Mouse (Mus musculus): Measurements from ENCODE around the gene 9130019O22Rik. TPM values are rescaled to one million over a fixed set of nuclear protein-coding genes. Genes with fewer than 3 reads are reported as not detected.

9130019O22Rik gene
- 5.3 and 6.4 TPM in 2 replicates for polyA plus RNA-seq (2012; rRNA removed; ENCODE audit: low replicate concordance)

DNA sequence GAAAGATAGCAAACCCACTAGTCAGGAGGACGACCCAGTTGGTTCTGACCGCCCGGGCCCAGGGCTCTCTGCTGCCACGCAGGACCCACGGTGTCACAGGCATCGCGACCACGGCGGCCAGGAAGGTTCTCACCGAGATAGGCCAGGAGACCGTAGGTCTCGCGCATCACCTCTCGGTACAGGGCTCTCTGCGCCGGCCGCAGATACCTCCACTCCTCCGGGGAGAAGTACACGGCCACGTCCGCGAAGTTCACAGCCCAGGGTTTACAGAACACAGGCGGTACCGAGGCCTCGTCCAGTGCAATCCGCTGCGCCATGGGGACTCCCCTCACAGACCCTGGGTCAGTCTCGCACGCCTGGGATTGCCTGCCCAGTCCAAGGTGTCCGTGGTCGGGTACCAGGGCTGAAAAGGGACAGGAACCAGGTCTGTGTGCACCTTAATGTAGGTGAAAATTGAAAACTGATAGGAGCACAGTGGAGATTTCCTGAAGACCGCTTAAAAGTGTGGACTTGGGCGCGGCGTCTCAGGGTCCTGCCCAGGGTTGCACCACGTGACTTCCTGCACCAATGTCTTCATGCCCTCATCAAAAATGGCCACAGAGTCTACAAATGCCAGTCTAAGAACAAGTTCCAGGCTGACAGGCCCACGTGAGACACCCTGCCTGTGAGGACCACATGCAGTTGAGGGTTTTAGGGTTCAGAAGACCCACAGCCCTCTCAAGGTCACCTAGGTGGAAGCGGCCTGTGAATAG lies at the start of gene 9130019O22Rik:
Gene 9130019O22Rik (minus strand): TSS at position 526 of the 752 bp plus-strand sequence.

DNA sequence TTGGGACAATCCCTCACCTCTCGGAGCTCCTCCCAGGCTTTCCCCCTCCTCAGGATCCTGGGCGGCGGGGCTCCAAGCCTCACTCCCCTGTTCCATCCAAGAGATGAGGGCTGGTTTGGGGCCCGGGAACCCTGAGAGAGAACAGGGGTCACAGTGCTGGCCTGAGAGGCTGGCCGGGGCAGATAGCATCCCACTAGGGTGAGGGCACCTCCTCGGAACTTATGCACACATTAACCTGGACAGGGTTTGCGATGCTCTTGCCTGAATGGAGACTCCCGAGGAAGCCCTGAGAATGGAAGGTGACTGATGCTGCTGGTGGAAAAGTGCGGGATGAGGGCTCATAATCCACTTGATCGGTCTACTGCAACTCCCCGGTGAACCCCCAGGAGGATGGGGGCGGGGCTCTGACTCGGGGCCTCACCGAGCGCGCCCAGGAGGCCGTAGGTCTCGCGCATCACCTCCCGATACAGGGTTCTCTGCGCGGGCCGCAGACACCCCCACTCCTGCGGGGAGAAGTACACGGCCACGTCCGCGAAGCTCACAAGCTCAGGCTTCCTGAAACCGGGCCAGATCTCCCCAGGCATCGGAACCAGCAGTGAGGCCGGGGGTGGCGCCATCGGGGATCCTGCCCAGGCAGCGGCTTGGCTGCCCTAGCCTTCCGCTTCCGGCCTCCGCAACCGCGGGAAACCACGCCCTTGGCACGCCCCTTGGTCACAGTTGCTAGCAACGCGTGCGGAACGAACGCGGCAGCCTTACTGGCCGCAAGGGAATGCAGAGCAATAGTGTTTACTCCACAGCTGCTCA lies 34.6 kb upstream of the 9130019O22Rik start, which contains the start of gene Zfp688:
Gene Zfp688 (minus strand): TSS at position 681 of the 804 bp plus-strand sequence.

DNA sequence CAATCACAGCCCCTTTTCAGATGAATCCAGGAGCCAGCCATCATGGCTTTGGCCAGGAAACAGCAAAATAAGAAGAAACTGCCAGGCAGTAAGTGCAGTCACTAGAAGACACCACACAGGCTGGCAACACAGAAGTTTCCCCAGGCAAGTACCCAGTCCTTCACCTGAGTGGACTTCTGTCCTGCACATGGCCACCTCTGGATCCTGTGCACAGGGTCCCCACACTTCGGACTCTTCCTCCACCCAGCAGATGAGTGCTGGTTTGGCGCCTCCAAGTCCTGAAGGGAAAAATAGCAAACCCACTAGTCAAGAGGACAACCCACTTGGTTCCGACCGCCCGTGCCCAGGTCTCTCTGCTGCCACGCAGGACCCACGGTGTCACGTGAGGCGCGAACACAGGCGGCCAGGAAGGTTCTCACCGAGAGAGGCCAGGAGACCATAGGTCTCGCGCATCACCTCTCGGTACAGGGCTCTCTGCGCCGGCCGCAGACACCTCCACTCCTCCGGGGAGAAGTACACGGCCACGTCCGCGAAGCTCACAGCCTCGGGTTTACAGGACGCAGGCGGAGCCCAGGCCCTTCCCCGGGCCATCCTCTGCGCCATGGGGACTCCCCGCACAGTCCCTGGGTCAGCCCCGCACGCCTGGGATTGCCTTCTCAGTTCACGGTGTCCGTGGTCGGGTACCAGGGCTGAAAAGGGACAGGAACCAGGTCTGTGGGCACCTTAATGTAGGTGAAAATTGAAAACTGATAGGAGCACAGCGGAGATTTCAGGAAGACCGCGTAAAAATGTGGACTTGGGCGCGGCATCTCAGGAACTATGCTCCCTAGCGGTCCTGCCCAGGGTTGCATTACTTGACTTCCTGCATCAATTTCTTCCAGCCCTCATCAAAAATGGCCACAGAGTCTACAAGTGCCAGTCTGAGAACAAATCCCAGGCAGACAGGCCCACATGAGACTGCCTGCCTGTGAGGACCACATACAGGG lies 19.3 kb upstream of the 9130019O22Rik start, which contains the start of gene Zfp764:
Gene Zfp764 (minus strand): TSS at position 821 of the 986 bp plus-strand sequence.

GRCm38 (mm10) chr7:127393157-127393943 lies 6.4 kb upstream of the 9130019O22Rik start, which contains the start of gene E430018J23Rik:
TSS of gene E430018J23Rik (minus strand) at chr7:127393629.

GRCm38 (mm10) chr7:127375271-127376245 lies 11.4 kb downstream of the 9130019O22Rik start, which contains the start of gene Zfp747:
TSS of gene Zfp747 (minus strand) at chr7:127376050.

GRCm38 (mm10) chr7:127345512-127346325 lies 41.2 kb downstream of the 9130019O22Rik start, which contains the start of gene Zfp768:
TSS of gene Zfp768 (minus strand) at chr7:127345589.

Other genes starting within 250 kb of the 9130019O22Rik start
- 2.0 and 2.7 TPM in 2 replicates for gene Spn, start 249.3 kb downstream of the 9130019O22Rik start, polyA plus RNA-seq (2012; rRNA removed; ENCODE audit: low replicate concordance)
- 10.0 and 13.1 TPM in 2 replicates for gene Cd2bp2, start 191.1 kb downstream of the 9130019O22Rik start, polyA plus RNA-seq (2012; rRNA removed; ENCODE audit: low replicate concordance)
- gene Tbc1d10b, start 178.7 kb downstream of the 9130019O22Rik start, polyA plus RNA-seq (2012; rRNA removed; ENCODE audit: low replicate concordance): 29.8 and 44.7 TPM in 2 replicates
- gene Mylpf, start 178.3 kb downstream of the 9130019O22Rik start, polyA plus RNA-seq (2012; rRNA removed; ENCODE audit: low replicate concordance): 0.38 TPM in 1 of 2 replicates, not detected in the other
- gene Zfp553, start 154.1 kb downstream of the 9130019O22Rik start, polyA plus RNA-seq (2012; rRNA removed; ENCODE audit: low replicate concordance): 6.9 and 8.4 TPM in 2 replicates
- gene Sept1, start 154.0 kb downstream of the 9130019O22Rik start, polyA plus RNA-seq (2012; rRNA removed; ENCODE audit: low replicate concordance): 14.1 and 28.9 TPM in 2 replicates
- 76.9 and 173 TPM in 2 replicates for gene Zfp771, start 142.9 kb downstream of the 9130019O22Rik start, polyA plus RNA-seq (2012; rRNA removed; ENCODE audit: low replicate concordance)
- 74.2 and 77.1 TPM in 2 replicates for gene Dctpp1, start 126.5 kb downstream of the 9130019O22Rik start, polyA plus RNA-seq (2012; rRNA removed; ENCODE audit: low replicate concordance)
- gene Sephs2, start 113.1 kb downstream of the 9130019O22Rik start, polyA plus RNA-seq (2012; rRNA removed; ENCODE audit: low replicate concordance): 49.0 and 105 TPM in 2 replicates
- 3.7 and 5.6 TPM in 2 replicates for gene Itgal, start 90.9 kb downstream of the 9130019O22Rik start, polyA plus RNA-seq (2012; rRNA removed; ENCODE audit: low replicate concordance)
- gene Zfp768, start 41.6 kb downstream of the 9130019O22Rik start, polyA plus RNA-seq (2012; rRNA removed; ENCODE audit: low replicate concordance): 54.7 and 77.2 TPM in 2 replicates
- 15.0 and 20.1 TPM in 2 replicates for gene Zfp747, start 11.1 kb downstream of the 9130019O22Rik start, polyA plus RNA-seq (2012; rRNA removed; ENCODE audit: low replicate concordance)
- gene E430018J23Rik, start 6.5 kb upstream of the 9130019O22Rik start, polyA plus RNA-seq (2012; rRNA removed; ENCODE audit: low replicate concordance): 13.3 and 15.1 TPM in 2 replicates
- gene Zfp764, start 19.7 kb upstream of the 9130019O22Rik start, polyA plus RNA-seq (2012; rRNA removed; ENCODE audit: low replicate concordance): 3.9 and 4.6 TPM in 2 replicates
- gene Zfp688, start 34.9 kb upstream of the 9130019O22Rik start, polyA plus RNA-seq (2012; rRNA removed; ENCODE audit: low replicate concordance): 21.7 and 35.2 TPM in 2 replicates
- gene Zfp689, start 62.0 kb upstream of the 9130019O22Rik start, polyA plus RNA-seq (2012; rRNA removed; ENCODE audit: low replicate concordance): 3.7 and 4.3 TPM in 2 replicates
- 62.8 and 68.1 TPM in 2 replicates for gene Prr14, start 72.4 kb upstream of the 9130019O22Rik start, polyA plus RNA-seq (2012; rRNA removed; ENCODE audit: low replicate concordance)
- gene Fbrs, start 92.0 kb upstream of the 9130019O22Rik start, polyA plus RNA-seq (2012; rRNA removed; ENCODE audit: low replicate concordance): 36.5 and 43.2 TPM in 2 replicates
- gene Srcap, start 124.8 kb upstream of the 9130019O22Rik start, polyA plus RNA-seq (2012; rRNA removed; ENCODE audit: low replicate concordance): 17.5 and 20.0 TPM in 2 replicates
- gene Gm42715, start 132.4 kb upstream of the 9130019O22Rik start, polyA plus RNA-seq (2012; rRNA removed; ENCODE audit: low replicate concordance): 5.6 and 10.2 TPM in 2 replicates
- gene Tmem265, start 174.2 kb upstream of the 9130019O22Rik start, polyA plus RNA-seq (2012; rRNA removed; ENCODE audit: low replicate concordance): 1.2 and 3.0 TPM in 2 replicates
- gene Phkg2, start 186.2 kb upstream of the 9130019O22Rik start, polyA plus RNA-seq (2012; rRNA removed; ENCODE audit: low replicate concordance): 28.3 and 32.0 TPM in 2 replicates
- 0.97 and 1.6 TPM in 2 replicates for gene Ccdc189, start 201.4 kb upstream of the 9130019O22Rik start, polyA plus RNA-seq (2012; rRNA removed; ENCODE audit: low replicate concordance)
- 15.9 and 16.2 TPM in 2 replicates for gene Rnf40, start 201.6 kb upstream of the 9130019O22Rik start, polyA plus RNA-seq (2012; rRNA removed; ENCODE audit: low replicate concordance)
- gene Zfp629, start 228.6 kb upstream of the 9130019O22Rik start, polyA plus RNA-seq (2012; rRNA removed; ENCODE audit: low replicate concordance): 3.0 and 7.2 TPM in 2 replicates

Data from duodenum, adult 2 months (tissue).